Mouse (Mus musculus): ENCODE data around the gene Prnp. TPM values are rescaled to one million over a fixed set of nuclear protein-coding genes. Genes with fewer than 3 reads are reported as not detected.

Prnp gene
- total and polyA plus RNA-seq, 3 experiments, result 18.3 to 24.0 TPM; not detected in 1

GRCm38 (mm10) chr2:131957731-131958222 is 48.0 kb downstream of the Prnp start:
- Histone ChIP-seq H3K36me3 (ENCODE audit: control insufficient read depth in 1 of 2, insufficient read depth in 2 of 2, low read length in 2 of 2) (peaks cover 0 to 2% of the 10 kb centered on the region in 2 experiments; a peak in 1 of 4 replicates), H3K4me3 (ENCODE audit: control insufficient read depth in 1 of 2, insufficient read depth in 1 of 2, low read depth in 2 of 2, low read length in 2 of 2) (no peak overlapping the region), H3K9me3 (replicated peaks; ENCODE audit: insufficient read depth, low read length) (no peaks in the 10 kb centered on the region), H3K4me1 (ENCODE audit: control insufficient read depth in 1 of 2, insufficient read depth in 2 of 2, low read length in 2 of 2) (peaks cover 0 to 3% of the 10 kb centered on the region in 2 experiments; a peak in 1 of 4 replicates), H3K79me2 (ENCODE audit: control insufficient read depth, insufficient read depth, low read length, poor library complexity) (no peaks in the 10 kb centered on the region), H3K27me3 (ENCODE audit: control insufficient read depth in 1 of 2, insufficient read depth in 2 of 2, low read length in 2 of 2) (no peaks in the 10 kb centered on the region), H3K27ac (ENCODE audit: control insufficient read depth, low read depth, low read length) (no peak overlapping the region), H3K9ac (ENCODE audit: control insufficient read depth, low read depth, low read length, poor library complexity, severe bottlenecking) (no peak overlapping the region)
- peak; percentile 55 for DNase-seq (ENCODE audit: low read depth, low spot score)
- TF ChIP-seq HCFC1 (IDR thresholded peaks at IDR 0.05; ENCODE audit: low read depth, low read length) (no peak), SIN3A (IDR thresholded peaks at IDR 0.05; ENCODE audit: low read length) (0 out of 2 replicates have a peak, but pooled peaks have one; percentile 37)

DNA sequence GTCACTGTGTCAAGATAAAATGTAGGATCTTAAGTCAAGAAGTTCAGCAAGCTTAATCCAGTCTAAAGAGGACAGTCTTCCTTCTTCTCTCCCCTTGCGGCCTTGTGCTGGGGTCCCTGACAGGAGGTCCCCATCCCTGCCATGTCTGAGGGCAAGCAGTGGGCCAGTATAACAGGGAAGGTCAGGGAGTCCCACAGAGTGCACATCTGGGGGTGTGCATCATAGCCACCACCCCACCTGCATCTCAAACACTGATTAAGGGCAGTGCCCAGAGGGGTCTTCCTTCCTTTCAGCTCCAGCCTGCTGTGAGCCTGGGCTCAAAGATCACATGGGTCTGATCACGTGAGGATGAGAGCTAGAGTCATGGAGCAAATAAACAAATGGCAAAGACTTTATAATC is 51.9 kb downstream of the Prnp start:
- H3K9me3 ChIP-seq (replicated peaks; ENCODE audit: insufficient read depth, low read length), result no peaks in the 10 kb centered on the region
- no peaks in the 10 kb centered on the region for H3K4me1 ChIP-seq (ENCODE audit: control insufficient read depth in 1 of 2, insufficient read depth in 2 of 2, low read length in 2 of 2)
- TF ChIP-seq MXI1 (IDR thresholded peaks at IDR 0.05; ENCODE audit: low read depth, low read length) (no peak), SMC3 (IDR thresholded peaks at IDR 0.05; ENCODE audit: low read depth, low read length) (no peak), MAFK (IDR thresholded peaks at IDR 0.05; ENCODE audit: borderline replicate concordance, low read depth, low read length) (no peak), EP300 (IDR thresholded peaks at IDR 0.05; ENCODE audit: low read depth in 1 of 2, low read length in 2 of 2) (no peak), ETS1 (IDR thresholded peaks at IDR 0.05; ENCODE audit: low read depth, low read length) (no peak), RAD21 (IDR thresholded peaks at IDR 0.05; ENCODE audit: low read depth, low read length) (no peak), POLR2A (IDR thresholded peaks at IDR 0.05; ENCODE audit: control insufficient read depth in 1 of 2, insufficient read depth in 1 of 2, low read depth in 1 of 2, low read length in 2 of 2, poor library complexity in 1 of 2) (no peak), ZKSCAN1 (IDR thresholded peaks at IDR 0.05; ENCODE audit: low read depth, low read length) (no peak), USF2 (IDR thresholded peaks at IDR 0.05; ENCODE audit: borderline replicate concordance in 1 of 2, insufficient read depth in 1 of 2, low read depth in 1 of 2, low read length in 2 of 2) (no peak), JUND (IDR thresholded peaks at IDR 0.05; ENCODE audit: low read depth, low read length) (no peak), UBTF (IDR thresholded peaks at IDR 0.05; ENCODE audit: borderline replicate concordance, insufficient read depth, low read depth, low read length) (no peak), TCF12 (IDR thresholded peaks at IDR 0.05; ENCODE audit: low read depth, low read length) (no peak), POLR2AphosphoS5 (IDR thresholded peaks at IDR 0.05; ENCODE audit: borderline replicate concordance, low read depth, low read length) (no peak), E2F4 (IDR thresholded peaks at IDR 0.05; ENCODE audit: borderline replicate concordance, low read depth, low read length) (no peak), ELF1 (IDR thresholded peaks at IDR 0.05; ENCODE audit: low read depth, low read length) (no peak), MYC (IDR thresholded peaks at IDR 0.05; ENCODE audit: low read depth, low read length) (no peak), CHD2 (IDR thresholded peaks at IDR 0.05; ENCODE audit: low read length) (no peak), RCOR1 (IDR thresholded peaks at IDR 0.05; ENCODE audit: low read depth, low read length) (no peak)
- H3K9ac ChIP-seq (ENCODE audit: control insufficient read depth, low read depth, low read length, poor library complexity, severe bottlenecking), result no peak overlapping the region
- no peaks in the 10 kb centered on the region for H3K36me3 ChIP-seq (ENCODE audit: control insufficient read depth in 1 of 2, insufficient read depth in 2 of 2, low read length in 2 of 2)
- H3K79me2 ChIP-seq (ENCODE audit: control insufficient read depth, insufficient read depth, low read length, poor library complexity), result no peaks in the 10 kb centered on the region
- H3K4me3 ChIP-seq (ENCODE audit: control insufficient read depth in 1 of 2, insufficient read depth in 1 of 2, low read depth in 2 of 2, low read length in 2 of 2), result no peak overlapping the region
- H3K27me3 ChIP-seq (ENCODE audit: control insufficient read depth in 1 of 2, insufficient read depth in 2 of 2, low read length in 2 of 2), result no peaks in the 10 kb centered on the region
- DNase-seq (ENCODE audit: low read depth, low spot score), result no peak
- H3K27ac ChIP-seq (ENCODE audit: control insufficient read depth, low read depth, low read length), result no peak overlapping the region
